Mouse (Mus musculus): Measurements from ENCODE around the gene Mamdc4. TPM values are rescaled to one million over a fixed set of nuclear protein-coding genes. Genes with fewer than 3 reads are reported as not detected.

Mamdc4 gene
- not detected for polyA plus RNA-seq (2014; fragmentation: Illumina TruSeq; extraction: RNeasy Lipid Tissue Mini Kit (QIAGEN cat#74804); ENCODE audit: low read depth, low replicate concordance)

GRCm38 (mm10) chr2:25574579-25575431, at the start of gene Mamdc4, which contains the start of gene Phpt1:
TSS of gene Mamdc4 (minus strand) at chr2:25574845.
TSS of gene Phpt1 (minus strand) at chr2:25575224.

DNA sequence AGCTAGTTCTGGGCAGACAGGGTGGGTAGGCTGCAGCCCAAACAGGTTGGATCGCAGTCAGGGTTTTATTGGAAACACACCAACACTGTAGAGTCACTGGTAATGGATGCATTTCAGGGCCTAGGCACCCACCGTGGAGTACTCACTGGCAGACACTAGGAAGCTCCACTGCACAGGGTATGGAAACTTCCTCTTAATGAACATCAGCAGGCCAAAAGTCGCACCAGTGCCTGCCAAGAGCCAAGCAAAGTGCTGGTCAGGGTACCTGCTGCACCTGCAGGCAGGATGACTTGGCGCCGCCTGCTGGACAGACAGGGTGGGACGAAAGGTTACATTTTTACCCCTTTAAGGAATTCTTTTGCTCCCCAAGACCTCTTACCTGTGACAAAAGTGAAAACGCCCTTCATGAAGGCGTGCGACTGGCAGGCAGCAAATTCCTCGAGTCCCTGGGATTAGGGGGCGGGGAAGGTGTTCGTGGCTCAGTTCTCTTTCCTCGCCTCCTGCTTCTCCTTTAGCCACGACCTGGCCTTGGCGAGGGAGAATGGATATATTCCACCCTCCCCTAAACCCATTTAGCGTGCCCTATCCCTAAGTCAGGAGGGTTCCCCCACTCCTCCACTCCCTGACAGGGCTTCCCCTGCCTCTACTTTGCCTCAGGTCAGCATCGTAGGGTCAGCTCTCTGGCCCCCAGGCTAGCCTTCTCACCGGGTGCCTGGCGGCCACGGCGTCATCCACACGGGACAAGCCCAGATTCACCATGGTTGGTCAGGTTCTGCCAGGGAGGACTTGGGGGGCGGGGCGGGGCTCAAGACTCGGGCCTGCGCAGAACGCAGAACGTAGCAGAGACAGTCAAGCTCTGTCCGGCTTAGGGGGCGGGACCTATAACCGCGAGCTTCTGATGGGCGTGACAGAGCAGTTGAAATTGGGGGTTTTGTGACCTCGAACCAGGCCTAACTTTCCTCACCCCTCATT, 46.9 kb upstream of the Mamdc4 start, which contains the start of gene Tmem141:
TSS of gene Tmem141 (minus strand) at position 777 of the 972 bp plus-strand sequence.

GRCm38 (mm10) chr2:25617578-25617977, 42.9 kb upstream of the Mamdc4 start, which contains the start of gene Ccdc183:
TSS of gene Ccdc183 (minus strand) at chr2:25617678.

GRCm38 (mm10) chr2:25607761-25608622, 33.3 kb upstream of the Mamdc4 start, which contains the start of gene Rabl6:
TSS of gene Rabl6 (minus strand) at chr2:25608521.

GRCm38 (mm10) chr2:25581294-25581864, 6.7 kb upstream of the Mamdc4 start, which contains the start of gene Ajm1:
TSS of gene Ajm1 (minus strand) at chr2:25581757.

GRCm38 (mm10) chr2:25557221-25557963, 17.3 kb downstream of the Mamdc4 start, which contains the start of gene Edf1:
TSS of gene Edf1 (plus strand) at chr2:25557847.

DNA sequence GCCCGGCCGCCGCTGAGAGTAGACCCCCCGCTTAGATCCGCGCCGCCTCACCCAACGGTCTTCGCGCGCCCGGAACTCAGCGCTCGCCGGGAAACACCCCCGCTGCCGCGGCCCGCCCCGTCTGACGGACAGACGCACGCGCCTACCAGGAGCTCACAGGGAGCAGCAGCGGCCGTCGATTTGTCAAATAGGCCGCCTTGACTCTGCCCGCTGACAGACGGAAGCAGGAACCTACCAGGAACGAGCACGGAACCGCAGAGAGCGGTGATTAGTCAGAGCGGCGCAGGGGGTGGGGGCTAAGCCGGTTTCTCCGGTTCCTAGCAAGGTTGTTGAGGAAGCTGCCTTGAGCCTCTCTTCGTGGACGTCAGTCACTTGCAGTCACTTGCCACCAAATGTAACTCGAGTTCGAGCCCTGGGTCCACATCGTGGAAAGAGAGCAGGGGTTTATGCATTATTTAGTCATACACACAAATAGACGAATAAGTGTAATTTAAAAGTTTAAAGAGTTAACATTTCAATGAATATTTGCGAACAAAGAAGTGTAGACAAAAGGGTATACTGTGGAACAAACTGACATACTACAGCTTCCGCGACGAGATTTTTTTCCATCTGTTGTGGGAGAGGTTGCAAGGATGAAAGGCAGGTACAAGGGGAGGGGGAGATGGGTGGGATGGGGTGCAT, 27.7 kb downstream of the Mamdc4 start, which contains the start of gene Traf2:
TSS of gene Traf2 (minus strand) at position 130 of the 681 bp plus-strand sequence.

Other genes starting within 250 kb of the Mamdc4 start
- gene Man1b1, start 242.5 kb downstream of the Mamdc4 start, polyA plus RNA-seq (2014; fragmentation: Illumina TruSeq; extraction: RNeasy Lipid Tissue Mini Kit (QIAGEN cat#74804); ENCODE audit: low read depth, low replicate concordance) = 8.7 TPM
- 4.9 TPM for gene Dpp7, start 218.5 kb downstream of the Mamdc4 start, polyA plus RNA-seq (2014; fragmentation: Illumina TruSeq; extraction: RNeasy Lipid Tissue Mini Kit (QIAGEN cat#74804); ENCODE audit: low read depth, low replicate concordance)
- 1.8 TPM for gene Uap1l1, start 209.2 kb downstream of the Mamdc4 start, polyA plus RNA-seq (2014; fragmentation: Illumina TruSeq; extraction: RNeasy Lipid Tissue Mini Kit (QIAGEN cat#74804); ENCODE audit: low read depth, low replicate concordance)
- not detected for gene Sapcd2, start 202.5 kb downstream of the Mamdc4 start, polyA plus RNA-seq (2014; fragmentation: Illumina TruSeq; extraction: RNeasy Lipid Tissue Mini Kit (QIAGEN cat#74804); ENCODE audit: low read depth, low replicate concordance)
- gene Entpd2, start 179.0 kb downstream of the Mamdc4 start, polyA plus RNA-seq (2014; fragmentation: Illumina TruSeq; extraction: RNeasy Lipid Tissue Mini Kit (QIAGEN cat#74804); ENCODE audit: low read depth, low replicate concordance) = not detected
- 1.1 TPM for gene Npdc1, start 175.5 kb downstream of the Mamdc4 start, polyA plus RNA-seq (2014; fragmentation: Illumina TruSeq; extraction: RNeasy Lipid Tissue Mini Kit (QIAGEN cat#74804); ENCODE audit: low read depth, low replicate concordance)
- not detected for gene Fut7, start 151.6 kb downstream of the Mamdc4 start, polyA plus RNA-seq (2014; fragmentation: Illumina TruSeq; extraction: RNeasy Lipid Tissue Mini Kit (QIAGEN cat#74804); ENCODE audit: low read depth, low replicate concordance)
- gene Abca2, start 146.1 kb downstream of the Mamdc4 start, polyA plus RNA-seq (2014; fragmentation: Illumina TruSeq; extraction: RNeasy Lipid Tissue Mini Kit (QIAGEN cat#74804); ENCODE audit: low read depth, low replicate concordance) = 2.0 TPM
- not detected for gene Clic3, start 118.0 kb downstream of the Mamdc4 start, polyA plus RNA-seq (2014; fragmentation: Illumina TruSeq; extraction: RNeasy Lipid Tissue Mini Kit (QIAGEN cat#74804); ENCODE audit: low read depth, low replicate concordance)
- gene Paxx, start 113.8 kb downstream of the Mamdc4 start, polyA plus RNA-seq (2014; fragmentation: Illumina TruSeq; extraction: RNeasy Lipid Tissue Mini Kit (QIAGEN cat#74804); ENCODE audit: low read depth, low replicate concordance) = 57.0 TPM
- gene Ptgds, start 104.8 kb downstream of the Mamdc4 start, polyA plus RNA-seq (2014; fragmentation: Illumina TruSeq; extraction: RNeasy Lipid Tissue Mini Kit (QIAGEN cat#74804); ENCODE audit: low read depth, low replicate concordance) = 2.1 TPM
- gene Lcn12, start 80.9 kb downstream of the Mamdc4 start, polyA plus RNA-seq (2014; fragmentation: Illumina TruSeq; extraction: RNeasy Lipid Tissue Mini Kit (QIAGEN cat#74804); ENCODE audit: low read depth, low replicate concordance) = not detected
- 1.9 TPM for gene Fbxw5, start 74.1 kb downstream of the Mamdc4 start, polyA plus RNA-seq (2014; fragmentation: Illumina TruSeq; extraction: RNeasy Lipid Tissue Mini Kit (QIAGEN cat#74804); ENCODE audit: low read depth, low replicate concordance)
- gene C8g, start 73.1 kb downstream of the Mamdc4 start, polyA plus RNA-seq (2014; fragmentation: Illumina TruSeq; extraction: RNeasy Lipid Tissue Mini Kit (QIAGEN cat#74804); ENCODE audit: low read depth, low replicate concordance) = 156 TPM
- 0.93 TPM for gene Traf2, start 27.9 kb downstream of the Mamdc4 start, polyA plus RNA-seq (2014; fragmentation: Illumina TruSeq; extraction: RNeasy Lipid Tissue Mini Kit (QIAGEN cat#74804); ENCODE audit: low read depth, low replicate concordance)
- 9.1 TPM for gene Edf1, start 17.0 kb downstream of the Mamdc4 start, polyA plus RNA-seq (2014; fragmentation: Illumina TruSeq; extraction: RNeasy Lipid Tissue Mini Kit (QIAGEN cat#74804); ENCODE audit: low read depth, low replicate concordance)
- 3.5 TPM for gene Phpt1, start 379 bp upstream of the Mamdc4 start, polyA plus RNA-seq (2014; fragmentation: Illumina TruSeq; extraction: RNeasy Lipid Tissue Mini Kit (QIAGEN cat#74804); ENCODE audit: low read depth, low replicate concordance)
- gene Ajm1, start 6.9 kb upstream of the Mamdc4 start, polyA plus RNA-seq (2014; fragmentation: Illumina TruSeq; extraction: RNeasy Lipid Tissue Mini Kit (QIAGEN cat#74804); ENCODE audit: low read depth, low replicate concordance) = not detected
- 7.1 TPM for gene Rabl6, start 33.7 kb upstream of the Mamdc4 start, polyA plus RNA-seq (2014; fragmentation: Illumina TruSeq; extraction: RNeasy Lipid Tissue Mini Kit (QIAGEN cat#74804); ENCODE audit: low read depth, low replicate concordance)
- gene Ccdc183, start 42.8 kb upstream of the Mamdc4 start, polyA plus RNA-seq (2014; fragmentation: Illumina TruSeq; extraction: RNeasy Lipid Tissue Mini Kit (QIAGEN cat#74804); ENCODE audit: low read depth, low replicate concordance) = not detected
- gene Tmem141, start 47.2 kb upstream of the Mamdc4 start, polyA plus RNA-seq (2014; fragmentation: Illumina TruSeq; extraction: RNeasy Lipid Tissue Mini Kit (QIAGEN cat#74804); ENCODE audit: low read depth, low replicate concordance) = 7.4 TPM
- 34.9 TPM for gene Fcna, start 53.2 kb upstream of the Mamdc4 start, polyA plus RNA-seq (2014; fragmentation: Illumina TruSeq; extraction: RNeasy Lipid Tissue Mini Kit (QIAGEN cat#74804); ENCODE audit: low read depth, low replicate concordance)
- gene Lcn8, start 78.3 kb upstream of the Mamdc4 start, polyA plus RNA-seq (2014; fragmentation: Illumina TruSeq; extraction: RNeasy Lipid Tissue Mini Kit (QIAGEN cat#74804); ENCODE audit: low read depth, low replicate concordance) = not detected
- gene Lcn5, start 83.1 kb upstream of the Mamdc4 start, polyA plus RNA-seq (2014; fragmentation: Illumina TruSeq; extraction: RNeasy Lipid Tissue Mini Kit (QIAGEN cat#74804); ENCODE audit: low read depth, low replicate concordance) = not detected
- not detected for gene Lcn6, start 101.9 kb upstream of the Mamdc4 start, polyA plus RNA-seq (2014; fragmentation: Illumina TruSeq; extraction: RNeasy Lipid Tissue Mini Kit (QIAGEN cat#74804); ENCODE audit: low read depth, low replicate concordance)
- gene Lcn10, start 107.9 kb upstream of the Mamdc4 start, polyA plus RNA-seq (2014; fragmentation: Illumina TruSeq; extraction: RNeasy Lipid Tissue Mini Kit (QIAGEN cat#74804); ENCODE audit: low read depth, low replicate concordance) = not detected
- gene Obp2a, start 125.2 kb upstream of the Mamdc4 start, polyA plus RNA-seq (2014; fragmentation: Illumina TruSeq; extraction: RNeasy Lipid Tissue Mini Kit (QIAGEN cat#74804); ENCODE audit: low read depth, low replicate concordance) = not detected
- 0.72 TPM for gene Bmyc, start 131.9 kb upstream of the Mamdc4 start, polyA plus RNA-seq (2014; fragmentation: Illumina TruSeq; extraction: RNeasy Lipid Tissue Mini Kit (QIAGEN cat#74804); ENCODE audit: low read depth, low replicate concordance)
- not detected for gene Obp2b, start 162.2 kb upstream of the Mamdc4 start, polyA plus RNA-seq (2014; fragmentation: Illumina TruSeq; extraction: RNeasy Lipid Tissue Mini Kit (QIAGEN cat#74804); ENCODE audit: low read depth, low replicate concordance)
- gene Lcn3, start 190.7 kb upstream of the Mamdc4 start, polyA plus RNA-seq (2014; fragmentation: Illumina TruSeq; extraction: RNeasy Lipid Tissue Mini Kit (QIAGEN cat#74804); ENCODE audit: low read depth, low replicate concordance) = not detected
- gene Lcn11, start 202.2 kb upstream of the Mamdc4 start, polyA plus RNA-seq (2014; fragmentation: Illumina TruSeq; extraction: RNeasy Lipid Tissue Mini Kit (QIAGEN cat#74804); ENCODE audit: low read depth, low replicate concordance) = not detected
- gene Gm13539, start 207.4 kb upstream of the Mamdc4 start, polyA plus RNA-seq (2014; fragmentation: Illumina TruSeq; extraction: RNeasy Lipid Tissue Mini Kit (QIAGEN cat#74804); ENCODE audit: low read depth, low replicate concordance) = not detected
- not detected for gene Glt6d1, start 241.0 kb upstream of the Mamdc4 start, polyA plus RNA-seq (2014; fragmentation: Illumina TruSeq; extraction: RNeasy Lipid Tissue Mini Kit (QIAGEN cat#74804); ENCODE audit: low read depth, low replicate concordance)
- not detected for gene Lcn9, start 248.3 kb upstream of the Mamdc4 start, polyA plus RNA-seq (2014; fragmentation: Illumina TruSeq; extraction: RNeasy Lipid Tissue Mini Kit (QIAGEN cat#74804); ENCODE audit: low read depth, low replicate concordance)

Measured in liver, adult 10 weeks (tissue).